Mouse (Mus musculus) heart, postnatal 0 days (tissue): ENCODE results near the gene Tgfbr1. TPM values are rescaled to one million over a fixed set of nuclear protein-coding genes. Genes with fewer than 3 reads are reported as not detected.
A peak's percentile ranks its signal among the peaks of the same experiment; 100 is the strongest.

Experiments
- ATAC-seq: fragments of 200-750 bp; cut with Nextera tagmentation; 2 replicates; pipeline ENCODE4 v1.8.0; 2017; ENCODE audit warnings: low read depth, moderate number of reproducible peaks, moderate library complexity; ENCODE audit not compliant: insufficient read depth
- DNase-seq: peaks from one replicate; pipeline ENCODE4 v3.0.0-alpha.2; 2016; ENCODE audit warnings: low spot score
- H3K27ac ChIP-seq: fragments of 300-500 bp; sonication (generic); 2 replicates; pipeline ENCODE4 v1.5.1; 2014; ENCODE audit warnings: low read depth, mild to moderate bottlenecking
- H3K27me3 ChIP-seq: fragments of 300-500 bp; sonication (generic); 2 replicates; pipeline ENCODE4 v1.6.1; 2014; ENCODE audit warnings: low read length, mixed read lengths; ENCODE audit not compliant: control insufficient read depth, insufficient read depth
- H3K36me3 ChIP-seq: fragments of 300-500 bp; sonication (generic); replicated peaks from 2 replicates; pipeline ENCODE4 v1.6.1; 2014; ENCODE audit warnings: low read length, mixed read lengths; ENCODE audit not compliant: control insufficient read depth, insufficient read depth
- H3K4me1 ChIP-seq: fragments of 300-500 bp; sonication (generic); 2 replicates; pipeline ENCODE4 v1.6.1; 2014; ENCODE audit warnings: antibody characterized with exemption; ENCODE audit not compliant: control insufficient read depth, insufficient read depth
- H3K4me2 ChIP-seq: fragments of 300-500 bp; sonication (generic); 2 replicates; pipeline ENCODE4 v1.6.1; 2014; ENCODE audit warnings: low read depth, mild to moderate bottlenecking, low read length, moderate library complexity
- H3K4me3 ChIP-seq: fragments of 300-500 bp; sonication (generic); 2 replicates; pipeline ENCODE4 v1.5.1; 2014; ENCODE audit warnings: low read depth, low read length
- H3K9ac ChIP-seq: fragments of 300-500 bp; sonication (generic); replicated peaks from 2 replicates; pipeline ENCODE4 v1.6.1; 2014; ENCODE audit warnings: low read depth, low read length, mixed read lengths
- H3K9me3 ChIP-seq: fragments of 300-500 bp; sonication (generic); replicated peaks from 2 replicates; pipeline ENCODE4 v1.6.1; 2016; ENCODE audit warnings: low read length; ENCODE audit not compliant: control insufficient read depth
- CTCF ChIP-seq: IDR thresholded peaks from 2 replicates; pipeline ENCODE4 v1.5.1; 2016; ENCODE audit warnings: antibody characterized with exemption, control low read depth, low read depth
- EP300 ChIP-seq: IDR thresholded peaks from 2 replicates; pipeline ENCODE4 v1.6.1; 2016; ENCODE audit warnings: antibody characterized with exemption, low read depth
- WGBS: fragments of 180-500 bp; shearing (Covaris S2); extraction: QIAGEN DNeasy Blood & Tissue Kit; methylation state at CpG from one replicate; pipeline ENCODE4 v1.1.7; 2014; 5-methylcytosine and 5-hydroxymethylcytosine counted together
- polyA plus RNA-seq: library from polyadenylated mRNA; unstranded; fragments of >200 nt; fragmentation: Nextera tagmentation; extraction: Ambion mirVana; gene quantifications from 2 replicates; pipeline ENCODE4 v1.2.1, GENCODE M21; 2015
- total RNA-seq: library from RNA; depleted of rRNA; stranded (reverse); fragments of >200 nt; gene quantifications from 2 replicates; pipeline ENCODE4 v1.2.3, GENCODE M21; 2014; ENCODE audit warnings: low replicate concordance

Gene Tgfbr1
- total and polyA plus RNA-seq, 2 experiments from 2014 or later, result 7.8 to 19.8 TPM

- ATAC-seq (no peak), DNase-seq (no peak)
- no peak overlapping the region for H3K4me3 ChIP-seq
- TF ChIP-seq CTCF (no peak), EP300 (no peak)
- no peak overlapping the region for H3K9ac ChIP-seq
- H3K27me3 ChIP-seq, result no peaks in the 10 kb centered on the region
- 81% methylated on average over 7 of the region's 7 CpGs for WGBS
- H3K27ac ChIP-seq, result no peak overlapping the region
- H3K4me1 ChIP-seq, result no peaks in the 10 kb centered on the region
- no peaks in the 10 kb centered on the region for H3K9me3 ChIP-seq
- no peak overlapping the region for H3K4me2 ChIP-seq
- peaks cover 27% of the 10 kb centered on the region for H3K36me3 ChIP-seq
These were observed 43.2 kb downstream of the Tgfbr1 start for GRCm38 (mm10) chr4:47396251-47396650.

- no peak for ATAC-seq
- Histone ChIP-seq H3K4me2 (no peak overlapping the region), H3K4me3 (no peak overlapping the region), H3K36me3 (peaks cover 30% of the 10 kb centered on the region), H3K27ac (no peak overlapping the region), H3K9ac (no peak overlapping the region), H3K9me3 (no peaks in the 10 kb centered on the region), H3K27me3 (no peaks in the 10 kb centered on the region), H3K4me1 (0 out of 2 replicates have a peak, but pooled peaks cover 6% of the 10 kb centered on the region)
- DNase-seq, result no peak
- no peak for TF ChIP-seq CTCF
- TF ChIP-seq EP300, result no peak
- 83% methylated on average over 6 of the region's 6 CpGs for WGBS
These were observed 45.1 kb downstream of the Tgfbr1 start for GRCm38 (mm10) chr4:47397951-47398687.

GRCm38 (mm10) chr4:47399824-47400223 lies 46.8 kb downstream of the Tgfbr1 start:
- Histone ChIP-seq H3K27ac (no peak overlapping the region), H3K9ac (no peak overlapping the region), H3K27me3 (no peaks in the 10 kb centered on the region), H3K4me3 (no peak overlapping the region), H3K36me3 (peaks cover 39% of the 10 kb centered on the region), H3K4me1 (0 out of 2 replicates have a peak, but pooled peaks cover 6% of the 10 kb centered on the region), H3K4me2 (no peak overlapping the region), H3K9me3 (no peaks in the 10 kb centered on the region)
- peak; percentile 45 for DNase-seq
- TF ChIP-seq CTCF, result peak; percentile 91
- no peak for TF ChIP-seq EP300
- peak; percentile 72 for ATAC-seq

- H3K9ac ChIP-seq, result no peak overlapping the region
- TF ChIP-seq EP300 (no peak), CTCF (no peak)
- 0 out of 2 replicates have a peak, but pooled peaks cover 6% of the 10 kb centered on the region for H3K4me1 ChIP-seq
- H3K9me3 ChIP-seq, result no peaks in the 10 kb centered on the region
- no peak overlapping the region for H3K4me3 ChIP-seq
- H3K27me3 ChIP-seq, result no peaks in the 10 kb centered on the region
- no peak for ATAC-seq
- 59% methylated on average over 4 of the region's 4 CpGs for WGBS
- H3K36me3 ChIP-seq, result peaks cover 40% of the 10 kb centered on the region
- H3K4me2 ChIP-seq, result no peak overlapping the region
- no peak overlapping the region for H3K27ac ChIP-seq
- DNase-seq, result no peak
These were observed 47.3 kb downstream of the Tgfbr1 start for GRCm38 (mm10) chr4:47400314-47400713.

- ATAC-seq (peak; percentile 71), DNase-seq (peak; percentile 30)
- H3K27ac ChIP-seq, result peak overlapping the region; percentile 48
- H3K4me3 ChIP-seq, result no peak overlapping the region
- H3K36me3 ChIP-seq, result peaks cover 43% of the 10 kb centered on the region; the same call in 1 of the 2 replicates
- no peaks in the 10 kb centered on the region for H3K9me3 ChIP-seq
- no peak for TF ChIP-seq EP300
- TF ChIP-seq CTCF, result no peak
- no peak overlapping the region for H3K9ac ChIP-seq
- H3K27me3 ChIP-seq, result no peaks in the 10 kb centered on the region
- H3K4me1 ChIP-seq, result 0 out of 2 replicates have a peak, but pooled peaks cover 6% of the 10 kb centered on the region
- no peak overlapping the region for H3K4me2 ChIP-seq
These were observed 49.2 kb downstream of the Tgfbr1 start for GRCm38 (mm10) chr4:47402200-47402599.
